Mouse (Mus musculus) neural tube, embryonic 10.5 days (tissue): ENCODE data around the gene 2410015M20Rik.
A peak's percentile ranks its signal among the peaks of the same experiment; 100 is the strongest.
"Not testable (repeated sequence)": the region's sequence is repeated elsewhere in the genome, so short reads cannot be mapped to it uniquely, and the experiment has no call there.

Experiments used
- DNase-seq: peaks from one replicate; pipeline ENCODE4 v3.0.0-alpha.2; 2017; ENCODE audit warnings: low spot score; ENCODE audit errors: extremely low spot score

Gene 2410015M20Rik

DNA sequence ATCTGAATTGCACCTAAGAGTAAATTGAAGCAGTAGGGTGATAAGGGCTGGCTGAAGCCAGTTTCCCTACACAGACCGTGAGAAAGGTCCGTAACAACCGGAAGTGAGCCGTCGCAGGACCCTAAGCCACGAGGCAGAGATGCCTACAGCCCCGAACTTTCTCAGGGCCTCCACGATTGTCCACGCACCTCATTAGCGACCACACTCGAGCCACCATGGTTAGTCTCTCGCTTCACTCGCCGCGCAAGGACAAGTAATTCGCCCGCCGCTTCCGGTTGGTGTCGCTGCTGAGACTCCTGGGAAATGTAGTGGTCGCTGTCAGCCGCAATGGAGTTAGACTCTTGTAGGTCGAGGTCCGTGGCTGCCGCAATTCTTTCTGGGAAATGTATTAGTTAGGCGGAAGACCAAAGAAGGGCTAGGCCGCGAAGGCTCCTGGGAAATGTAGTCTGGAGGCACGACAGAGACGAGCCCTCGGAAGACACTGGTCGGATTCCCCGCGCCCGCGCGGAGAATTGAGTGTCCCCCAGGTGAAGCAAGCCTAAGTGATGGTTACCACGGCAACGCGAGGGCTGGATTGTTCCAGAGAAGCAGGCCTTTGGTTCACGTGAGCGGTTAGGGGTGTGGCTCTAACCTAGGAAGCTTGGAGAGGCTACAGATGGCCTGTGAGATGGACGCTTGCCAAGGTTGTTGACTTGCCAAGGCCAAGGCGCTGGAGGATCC, at the start of gene 2410015M20Rik:
TSS of gene 2410015M20Rik (minus strand) at position 320 of the 720 bp plus-strand sequence.
- peak; percentile 91 for DNase-seq

- no peak for DNase-seq
These were observed 46.6 kb upstream of the 2410015M20Rik start for GRCm38 (mm10) chr17:56656171-56656570.

DNA sequence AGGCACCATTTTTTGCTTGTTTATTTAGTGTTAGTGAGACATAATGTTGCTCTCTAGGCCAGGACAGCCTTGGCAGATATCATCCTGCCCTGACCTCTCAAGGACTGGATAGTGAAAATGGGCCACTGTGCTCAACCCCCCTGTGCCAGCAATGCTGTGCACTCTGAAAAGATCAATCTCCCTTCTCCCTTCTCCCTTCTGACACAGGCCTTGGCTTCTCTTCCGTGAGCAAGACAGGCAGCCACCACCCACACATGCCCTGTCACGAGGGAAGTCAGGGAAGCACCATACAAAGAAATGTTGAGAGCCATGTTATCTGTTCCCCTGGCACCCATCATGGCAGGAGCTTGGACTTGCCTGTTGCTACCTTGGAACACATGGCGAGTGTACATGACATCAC, 45.7 kb upstream of the 2410015M20Rik start:
- no peak for DNase-seq

DNA sequence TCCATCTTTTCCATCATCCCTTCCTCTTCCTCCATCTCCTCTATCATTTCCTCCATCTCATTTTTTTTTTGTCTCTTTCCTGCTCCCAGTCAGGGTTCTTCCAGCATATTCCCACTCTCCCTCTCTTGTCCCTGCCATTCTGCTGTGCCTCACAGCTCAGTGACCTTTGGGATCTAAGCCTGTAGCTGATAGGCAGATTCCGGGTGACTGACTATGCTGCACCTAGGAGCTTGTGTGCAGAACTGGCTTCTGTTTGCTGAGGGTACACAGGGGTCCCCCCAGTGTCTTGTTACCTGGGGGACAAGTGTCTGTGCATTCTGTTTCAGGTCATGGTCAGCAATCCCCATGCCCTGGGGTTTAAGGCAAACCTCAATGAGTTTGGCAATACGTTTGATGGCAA, 45.2 kb upstream of the 2410015M20Rik start:
- DNase-seq: no peak

DNA sequence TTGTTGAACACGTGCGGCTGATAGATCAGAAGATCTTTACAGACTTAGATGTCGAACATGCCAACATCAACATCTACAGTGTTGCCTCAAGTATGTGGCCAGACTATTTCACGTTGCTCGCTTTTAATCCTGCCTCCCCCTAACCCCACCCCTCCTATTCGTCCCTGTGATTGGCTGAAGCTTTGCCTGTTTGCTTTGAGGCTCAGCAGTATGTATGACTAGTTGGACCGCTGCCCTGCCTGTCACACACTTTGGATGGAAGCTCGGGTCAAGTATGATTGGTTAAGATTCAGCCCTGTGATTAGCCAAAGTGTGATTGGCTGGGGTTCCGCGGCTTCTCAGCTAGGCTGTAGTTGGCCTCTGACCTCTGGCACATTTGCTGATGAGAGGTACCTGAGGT, 42.2 kb upstream of the 2410015M20Rik start:
- DNase-seq: no peak

GRCm38 (mm10) chr17:56647546-56647945, 38.0 kb upstream of the 2410015M20Rik start:
- no peak for DNase-seq

DNA sequence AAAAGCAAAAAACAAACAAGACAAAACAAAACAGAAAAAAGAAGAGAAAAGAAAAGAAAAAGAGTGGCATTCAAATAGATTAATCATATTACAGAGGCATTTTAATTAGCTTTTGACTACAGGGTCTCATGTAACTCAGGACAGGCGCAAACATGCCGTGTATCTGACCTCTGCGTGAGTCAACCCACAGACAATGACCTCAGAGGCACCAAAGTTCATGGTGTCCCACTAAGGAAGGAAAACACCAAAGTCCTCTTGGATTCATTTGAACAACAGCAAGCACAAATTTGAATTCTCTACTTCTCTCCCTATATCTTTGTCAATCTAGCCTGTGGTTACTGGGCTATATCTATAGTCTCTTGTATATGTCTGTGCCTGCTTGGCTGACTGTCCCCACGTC, 33.7 kb upstream of the 2410015M20Rik start:
- DNase-seq: no peak

DNA sequence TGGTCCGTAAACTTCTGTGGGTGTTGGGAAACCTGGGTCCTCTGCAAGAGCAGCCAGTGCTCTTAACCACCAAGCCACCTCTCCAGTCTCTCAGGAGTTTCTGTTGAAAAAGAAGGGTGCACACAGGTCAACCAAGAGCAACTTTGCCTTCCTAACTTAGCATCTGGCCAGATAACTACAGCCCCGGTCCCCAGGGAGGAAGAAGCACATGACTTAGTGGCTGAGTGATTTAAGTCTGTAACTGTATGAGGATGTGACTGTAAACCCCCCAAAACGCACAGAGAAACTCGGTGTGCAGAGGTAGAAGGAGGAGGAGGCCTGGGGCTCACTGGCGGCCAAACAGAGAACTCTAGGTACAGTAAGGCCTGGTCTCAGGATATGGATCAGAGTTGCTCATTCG, 24.5 kb upstream of the 2410015M20Rik start:
- DNase-seq: no peak

DNA sequence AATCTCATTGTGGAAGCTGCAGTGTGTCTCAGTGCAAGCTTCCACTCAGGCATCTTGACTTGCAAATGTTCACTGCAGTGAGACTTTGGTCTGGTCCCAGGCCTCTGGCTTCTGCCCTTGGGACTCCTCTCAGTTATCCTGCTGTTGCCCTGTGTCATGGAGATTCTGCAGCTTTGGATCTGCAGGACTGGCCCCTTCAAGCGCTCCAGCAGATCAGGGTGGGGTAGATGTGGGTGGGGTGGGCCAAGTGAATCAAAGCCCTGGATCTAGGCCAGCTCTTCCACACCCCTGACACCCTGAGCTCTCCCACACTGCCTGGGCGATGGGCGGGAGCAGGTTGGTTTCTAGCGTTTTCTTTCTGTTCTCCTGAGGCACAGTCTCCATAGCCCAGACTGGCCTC, 22.2 kb upstream of the 2410015M20Rik start:
- no peak for DNase-seq

- DNase-seq: not testable (repeated sequence)
These were observed 20.5 kb upstream of the 2410015M20Rik start for GRCm38 (mm10) chr17:56629800-56630781.

GRCm38 (mm10) chr17:56627530-56628277, 18.1 kb upstream of the 2410015M20Rik start, which contains the start of gene Catsperd:
Catsperd (plus strand) TSS chr17:56628143.
- peak; percentile 45 for DNase-seq

GRCm38 (mm10) chr17:56626754-56627470, 17.3 kb upstream of the 2410015M20Rik start, which contains the start of gene Lonp1:
Lonp1 (minus strand) TSS chr17:56626887.
- DNase-seq: peak; percentile 99

DNA sequence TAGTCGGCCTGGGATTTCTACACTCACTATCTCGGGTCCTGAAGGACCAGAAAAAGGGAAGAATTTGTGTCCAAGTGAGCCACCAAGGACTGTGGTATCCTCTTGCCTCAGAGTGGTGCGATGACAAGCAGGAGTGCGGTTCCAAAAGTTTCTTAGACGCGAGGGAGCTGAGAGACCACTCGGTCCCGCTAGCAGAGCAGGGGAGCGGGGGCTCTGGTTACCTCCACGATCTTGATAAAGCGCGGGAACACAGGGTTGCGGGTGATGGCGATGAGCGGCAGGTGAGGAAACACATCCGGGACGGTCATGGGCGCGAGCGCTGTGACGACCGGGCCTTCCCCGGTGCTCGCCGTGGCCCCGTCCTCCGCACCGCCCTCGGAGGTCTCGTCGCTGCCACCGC, 16.7 kb upstream of the 2410015M20Rik start:
- no peak for DNase-seq

DNA sequence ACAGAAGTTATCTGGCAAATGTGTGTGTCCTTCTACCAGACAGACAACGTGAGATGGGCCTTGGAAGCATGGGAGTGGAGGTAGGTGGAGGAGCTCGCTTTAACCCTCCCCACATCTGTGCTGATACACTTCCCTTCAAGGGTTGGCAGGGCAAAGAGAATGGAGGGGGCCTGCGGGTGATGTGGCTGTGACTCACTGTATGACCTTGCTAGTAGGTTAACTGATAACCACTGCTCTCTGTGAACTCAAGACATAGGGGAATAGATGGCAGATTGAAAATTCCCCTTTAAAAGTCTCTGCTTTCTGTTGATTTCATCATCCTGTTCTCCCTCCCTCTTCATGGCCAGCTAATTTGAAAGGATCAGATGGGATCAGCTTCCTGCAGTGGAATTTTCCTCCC, 15.9 kb upstream of the 2410015M20Rik start:
- no peak for DNase-seq

- no peak for DNase-seq
These were observed 8.1 kb upstream of the 2410015M20Rik start for GRCm38 (mm10) chr17:56617628-56618027.

DNA sequence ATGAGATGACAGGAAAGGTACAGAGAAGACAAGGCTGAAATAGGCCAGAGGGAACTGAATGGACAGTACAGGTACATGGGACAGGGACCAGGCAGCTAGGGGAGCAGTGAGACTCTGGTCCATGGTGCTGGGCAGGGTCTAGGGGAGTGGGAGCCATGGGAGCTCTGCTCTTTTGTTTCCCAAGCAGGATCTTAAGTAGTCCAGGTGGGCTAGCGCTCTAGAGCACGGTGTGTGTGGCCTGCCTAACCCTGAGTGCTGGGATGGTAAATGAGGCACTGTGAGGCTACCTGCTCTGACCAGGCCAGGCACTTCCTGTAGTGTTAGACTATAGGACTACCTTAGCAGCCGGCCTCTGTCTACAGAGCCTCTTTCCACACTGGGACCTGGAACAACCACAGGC, 7.2 kb upstream of the 2410015M20Rik start:
- no peak for DNase-seq

GRCm38 (mm10) chr17:56615792-56616191, 6.2 kb upstream of the 2410015M20Rik start:
- DNase-seq: no peak

- DNase-seq: no peak
These were observed 5.7 kb upstream of the 2410015M20Rik start for GRCm38 (mm10) chr17:56615136-56615784.

DNA sequence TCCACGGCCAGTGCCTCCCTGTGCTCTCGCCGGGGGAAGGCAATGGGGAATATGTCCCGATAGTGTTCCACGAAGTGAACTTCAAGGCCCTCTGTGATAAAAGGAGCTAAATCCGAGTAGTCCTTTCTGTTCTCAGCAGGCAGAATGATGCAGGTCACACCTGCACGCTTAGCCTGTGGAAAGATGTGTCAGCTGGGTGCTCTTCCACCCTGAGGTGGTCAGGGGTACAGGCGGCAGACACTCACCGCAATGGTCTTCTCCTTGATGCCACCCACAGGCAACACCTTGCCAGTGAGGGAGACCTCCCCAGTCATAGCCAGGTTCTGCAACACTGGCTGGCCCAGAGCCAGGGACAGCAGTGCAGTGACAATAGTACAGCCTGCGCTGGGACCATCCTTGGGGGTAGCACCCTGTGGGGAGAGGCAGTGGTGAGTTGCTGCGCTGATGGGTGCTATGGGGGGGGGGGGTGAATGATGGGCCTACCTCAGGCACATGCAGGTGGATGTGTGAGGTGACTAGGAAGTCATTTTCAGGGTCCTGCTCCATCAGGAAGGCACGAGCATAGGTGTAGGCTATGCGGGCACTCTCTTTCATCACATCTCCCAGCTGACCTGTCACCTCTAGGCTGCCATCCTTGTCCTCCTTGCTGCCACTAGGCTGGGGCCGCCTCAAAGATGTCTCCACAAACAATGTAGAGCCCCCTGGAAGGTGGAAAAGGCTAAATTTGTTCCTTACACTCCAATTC, 5.0 kb upstream of the 2410015M20Rik start:
- DNase-seq: no peak
